Mouse (Mus musculus) B cell, adult 62 days (primary cell): Measurements from ENCODE around the gene Gm14410. TPM values are rescaled to one million over a fixed set of nuclear protein-coding genes. Genes with fewer than 3 reads are reported as not detected.

ENCODE experiments used
- total RNA-seq: library from RNA; stranded (reverse); gene quantifications from 4 replicates; pipeline ENCODE4 v1.2.4, GENCODE M21; 2023

Gm14410 gene
- 3.1 to 7.6 TPM (median 5.0 TPM) in 4 replicates for total RNA-seq

DNA sequence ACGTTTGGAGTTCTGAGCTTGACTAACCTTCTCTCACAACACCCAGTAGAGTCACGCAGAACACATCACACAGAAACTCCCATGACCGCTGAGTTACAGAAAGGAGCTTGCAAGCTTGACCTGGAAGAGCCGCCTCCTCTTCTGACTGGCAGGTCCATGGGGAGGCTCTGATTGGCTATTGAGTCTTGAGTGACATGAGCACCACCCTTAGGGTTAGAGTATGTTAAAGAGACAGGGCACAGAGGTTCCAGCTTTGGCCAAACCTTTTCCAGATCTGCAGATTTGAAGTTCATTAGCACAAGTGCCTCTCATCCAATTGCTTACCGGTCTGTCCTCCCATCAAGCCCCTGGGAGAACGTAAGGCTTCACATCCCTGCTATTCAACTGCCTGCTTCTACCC is at the start of gene Gm14410:
Gm14410 (minus strand) TSS at position 81 of the 400 bp plus-strand sequence.

Other genes with a start within 250 kb of the Gm14410 start
- gene Gm14419, start 205.5 kb downstream of the Gm14410 start, total RNA-seq: 0.46 to 6.7 TPM (median 3.0 TPM) in 4 replicates
- 0.63 TPM in 1 of 4 replicates, not detected in the others for gene Gm14401, start 132.1 kb downstream of the Gm14410 start, total RNA-seq
- 0.60 TPM in 1 of 4 replicates, not detected in the others for gene Gm14409, start 60.6 kb upstream of the Gm14410 start, total RNA-seq
- 0.36 TPM in 1 of 4 replicates, not detected in the others for gene Gm14412, start 117.9 kb upstream of the Gm14410 start, total RNA-seq
- 0.69 to 4.7 TPM (median 0.98 TPM) in 4 replicates for gene Gm14418, start 191.9 kb upstream of the Gm14410 start, total RNA-seq